Mouse (Mus musculus) heart, adult 2 months (tissue): ENCODE measurements around the gene S1pr1.

Experiments
- CTCF ChIP-seq: fragments of 200-600 bp; IDR thresholded peaks from 2 replicates; pipeline ENCODE4 v1.8.1; 2022; ENCODE audit warnings: antibody characterized with exemption, mild to moderate bottlenecking, moderate library complexity
- EP300 ChIP-seq: fragments of 200-500 bp; IDR thresholded peaks from 2 replicates; pipeline ENCODE4 v1.6.1; 2011; ENCODE audit warnings: low read depth, low read length, control low read depth; ENCODE audit not compliant: insufficient read depth
- POLR2A ChIP-seq: fragments of 200-500 bp; IDR thresholded peaks from 2 replicates; pipeline ENCODE4 v1.6.1; 2011; ENCODE audit warnings: mild to moderate bottlenecking, low read depth, low read length, control low read depth; ENCODE audit not compliant: insufficient read depth

DNA sequence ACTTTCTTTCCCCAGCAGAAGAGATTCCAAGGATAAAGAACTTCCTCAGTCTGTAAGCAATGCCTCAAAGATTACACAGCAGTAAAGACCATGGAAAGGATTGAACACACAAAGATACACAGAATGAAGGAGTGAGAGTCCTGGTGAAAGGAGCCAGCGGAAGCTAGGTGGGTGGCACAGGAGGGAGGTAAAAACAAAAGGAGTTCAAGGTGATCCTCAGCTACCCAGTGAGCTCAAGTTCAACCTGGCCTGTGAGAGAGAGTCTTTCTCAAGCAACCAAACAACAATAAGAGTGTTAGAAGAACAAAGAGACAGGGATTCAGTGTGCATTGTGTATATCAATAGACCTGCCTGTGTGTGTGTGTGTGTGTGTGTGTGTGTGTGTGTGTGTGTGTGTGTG is 25.0 kb downstream of the S1pr1 start:
- no peak for TF ChIP-seq CTCF
- no peak for TF ChIP-seq POLR2A
- no peak for TF ChIP-seq EP300
